Mouse (Mus musculus) embryonic facial prominence, embryonic 13.5 days (tissue): ENCODE data around the gene Znfx1. TPM values are rescaled to one million over a fixed set of nuclear protein-coding genes. Genes with fewer than 3 reads are reported as not detected.

Experiments
- ATAC-seq: fragments of 200-750 bp; cut with Nextera tagmentation; 2 replicates; pipeline ENCODE4 v1.8.0; 2017; ENCODE audit warnings: low read depth; ENCODE audit not compliant: insufficient number of reproducible peaks, insufficient read depth, low FRiP score, low TSS enrichment
- H3K27ac ChIP-seq: fragments of 300-500 bp; sonication (generic); 2 replicates; pipeline ENCODE4 v1.5.1; 2015; ENCODE audit warnings: moderate library complexity, mild to moderate bottlenecking, inconsistent platforms
- H3K27me3 ChIP-seq: fragments of 300-500 bp; sonication (generic); 2 replicates; pipeline ENCODE4 v1.6.1; 2015; ENCODE audit warnings: mild to moderate bottlenecking, inconsistent platforms
- H3K36me3 ChIP-seq: fragments of 300-500 bp; sonication (generic); 2 replicates; pipeline ENCODE4 v1.6.1; 2015; ENCODE audit warnings: mild to moderate bottlenecking, inconsistent platforms
- H3K4me1 ChIP-seq: fragments of 300-500 bp; sonication (generic); 2 replicates; pipeline ENCODE4 v1.6.1; 2015; ENCODE audit warnings: inconsistent platforms
- H3K4me2 ChIP-seq: fragments of 300-500 bp; sonication (generic); 2 replicates; pipeline ENCODE4 v1.6.1; 2015; ENCODE audit warnings: moderate library complexity, mild to moderate bottlenecking, inconsistent platforms
- H3K4me3 ChIP-seq: fragments of 300-500 bp; sonication (generic); 2 replicates; pipeline ENCODE4 v1.5.1; 2015; ENCODE audit warnings: mild to moderate bottlenecking, inconsistent platforms
- H3K9ac ChIP-seq: fragments of 300-500 bp; sonication (generic); 2 replicates; pipeline ENCODE4 v1.6.1; 2015; ENCODE audit warnings: mild to moderate bottlenecking, inconsistent platforms
- H3K9me3 ChIP-seq: fragments of 300-500 bp; sonication (generic); 2 replicates; pipeline ENCODE4 v1.6.1; 2016; ENCODE audit warnings: inconsistent platforms
- WGBS: fragments of 180-500 bp; shearing (Covaris S2); methylation state at CpG from one replicate; pipeline ENCODE4 v1.1.7; 2015; ENCODE audit warnings: mixed read lengths; 5-methylcytosine and 5-hydroxymethylcytosine counted together
- polyA plus RNA-seq: library from polyadenylated mRNA; unstranded; fragments of >200 nt; fragmentation: Nextera tagmentation; extraction: Ambion mirVana; gene quantifications from 2 replicates; pipeline ENCODE4 v1.2.1, GENCODE M21; 2015

The Znfx1 gene
- polyA plus RNA-seq, 1 experiment from 2014 or later: 5.5 TPM

DNA sequence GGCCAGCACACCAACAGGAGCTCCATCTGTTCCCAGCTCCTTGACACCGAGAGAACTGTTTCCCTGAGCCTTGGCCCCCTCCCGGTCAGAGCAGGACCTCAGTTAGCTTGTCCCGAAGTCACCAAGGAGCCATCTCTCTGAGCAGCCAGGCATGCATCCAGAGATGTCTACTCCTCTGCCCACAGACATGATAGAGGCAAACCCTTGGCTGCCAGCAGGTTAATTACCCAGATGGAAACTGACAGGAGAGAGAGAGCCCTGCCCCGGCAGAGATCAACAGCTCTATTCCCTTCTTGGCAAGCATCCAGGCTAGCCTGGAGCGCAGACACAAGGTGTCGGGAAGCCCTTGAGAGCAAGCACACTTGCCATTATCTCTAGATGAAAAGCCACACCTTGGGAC is 7.5 kb upstream of the Znfx1 start:
- Histone ChIP-seq H3K36me3 (peaks cover 13% of the 10 kb centered on the region), H3K9ac (no peak overlapping the region), H3K4me2 (no peak overlapping the region), H3K27ac (no peak overlapping the region), H3K4me1 (peaks cover 14% of the 10 kb centered on the region), H3K4me3 (no peak overlapping the region), H3K27me3 (no peaks in the 10 kb centered on the region), H3K9me3 (no peaks in the 10 kb centered on the region)
- WGBS: 69% methylated on average over 6 of the region's 6 CpGs
- no peak for ATAC-seq

DNA sequence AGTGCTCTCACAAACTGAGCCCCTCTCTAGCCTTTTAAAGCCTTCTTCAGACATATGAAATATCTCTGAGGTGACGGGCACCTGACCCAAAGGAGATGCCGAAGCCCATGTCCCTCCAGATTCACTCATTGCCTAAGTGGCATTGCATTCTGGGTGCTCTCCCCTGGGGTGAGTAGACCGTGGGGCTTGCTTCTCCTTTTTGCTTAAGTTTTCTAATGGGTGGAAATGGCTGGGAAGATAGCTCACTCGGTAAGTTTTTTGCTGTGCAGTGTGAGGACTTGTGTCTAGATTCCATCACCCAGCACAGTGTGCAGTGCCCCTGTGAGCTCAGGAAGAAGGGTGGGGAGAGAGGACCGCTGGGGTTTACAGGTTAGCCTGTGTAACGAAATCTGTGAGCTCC is 4.8 kb upstream of the Znfx1 start:
- 43% methylated on average over 6 of the region's 6 CpGs for WGBS
- Histone ChIP-seq H3K36me3 (peaks cover 22% of the 10 kb centered on the region), H3K4me1 (peaks cover 20% of the 10 kb centered on the region), H3K9me3 (no peaks in the 10 kb centered on the region), H3K27ac (no peak overlapping the region), H3K4me2 (no peak overlapping the region), H3K27me3 (no peaks in the 10 kb centered on the region), H3K4me3 (no peak overlapping the region), H3K9ac (no peak overlapping the region)
- no peak for ATAC-seq

DNA sequence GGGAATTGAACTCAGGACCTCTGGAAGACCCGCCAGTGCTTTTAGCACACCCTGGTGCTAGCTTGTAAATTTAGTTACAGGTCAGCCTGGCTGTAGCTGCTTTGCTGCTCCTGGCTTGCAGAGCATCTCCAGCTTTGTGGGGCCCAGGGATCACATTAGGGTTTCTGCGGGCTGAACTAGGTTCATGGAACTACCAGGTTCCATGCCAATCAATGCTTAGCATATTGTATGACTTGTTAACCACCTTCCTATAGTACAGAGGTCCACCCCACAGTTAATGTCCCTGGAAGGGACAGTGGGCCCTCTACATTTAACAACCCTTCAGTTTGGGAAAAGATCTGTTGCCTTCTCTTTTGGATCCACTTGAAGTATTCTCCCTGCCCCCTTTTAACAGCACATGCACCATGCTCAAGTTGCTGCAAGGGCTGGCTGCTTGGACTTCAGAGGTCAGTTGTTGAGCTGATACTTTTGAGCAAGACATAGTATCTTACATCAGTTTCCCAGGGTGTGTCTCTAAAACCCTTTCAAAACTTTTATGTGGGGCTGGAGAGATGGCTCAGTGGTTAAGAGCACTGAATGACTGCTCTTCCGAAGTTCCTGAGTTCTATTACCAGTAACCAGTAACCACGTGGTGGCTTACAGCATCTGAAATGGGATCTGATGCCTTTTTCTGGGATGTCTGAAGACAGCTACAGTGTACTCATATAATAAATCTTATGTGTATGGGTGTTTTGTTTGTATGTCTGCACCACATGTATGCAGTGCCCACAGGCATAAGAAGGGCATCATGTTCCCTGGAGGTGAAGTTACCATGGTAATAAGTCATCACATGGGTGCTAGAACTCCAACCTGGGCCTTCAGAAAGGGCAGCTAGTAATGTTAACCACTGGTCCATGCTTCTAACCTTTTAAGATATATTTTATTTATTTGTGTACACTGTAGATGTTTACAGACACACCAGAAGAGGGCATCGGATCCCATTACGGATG is 4.0 kb upstream of the Znfx1 start:
- Histone ChIP-seq H3K9ac (no peak overlapping the region), H3K4me3 (no peak overlapping the region), H3K27me3 (no peaks in the 10 kb centered on the region), H3K27ac (0 out of 2 replicates have a peak overlapping the region, but pooled peaks have one; percentile 18), H3K9me3 (no peaks in the 10 kb centered on the region), H3K36me3 (peaks cover 22% of the 10 kb centered on the region), H3K4me1 (peaks cover 24% of the 10 kb centered on the region), H3K4me2 (no peak overlapping the region)
- 27% methylated on average over 6 of the region's 6 CpGs for WGBS
- no peak for ATAC-seq

DNA sequence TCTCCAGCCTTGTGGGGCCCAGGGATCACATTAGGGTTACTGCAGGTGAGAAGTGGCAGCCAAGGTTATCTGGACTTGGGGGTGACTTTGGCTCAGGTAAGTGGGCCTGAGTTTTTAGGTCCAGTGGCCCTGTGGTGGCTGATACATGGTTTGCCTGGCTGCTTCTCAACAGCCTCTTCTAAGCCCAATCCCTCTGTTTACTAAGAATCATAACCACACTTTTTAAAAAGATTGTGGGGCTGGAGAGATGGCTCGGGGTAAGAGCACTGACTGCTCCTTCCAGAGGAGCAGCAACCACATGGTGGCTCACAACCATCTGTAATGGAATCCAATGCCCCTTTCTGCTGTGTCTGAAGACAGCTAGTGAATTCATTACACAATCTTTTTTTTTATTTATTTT is 3.2 kb upstream of the Znfx1 start:
- H3K9me3 ChIP-seq: no peaks in the 10 kb centered on the region
- H3K4me2 ChIP-seq: peak overlapping the region; percentile 72; the same call in 1 of the 2 replicates
- peak overlapping the region; percentile 91; the same call in 1 of the 2 replicates for H3K9ac ChIP-seq
- no peak for ATAC-seq
- H3K4me1 ChIP-seq: peaks cover 26% of the 10 kb centered on the region
- H3K36me3 ChIP-seq: peaks cover 22% of the 10 kb centered on the region
- no peak overlapping the region for H3K4me3 ChIP-seq
- peak overlapping the region; percentile 80 for H3K27ac ChIP-seq
- WGBS: 71% methylated on average over 1 of the region's 1 CpGs
- H3K27me3 ChIP-seq: no peaks in the 10 kb centered on the region

DNA sequence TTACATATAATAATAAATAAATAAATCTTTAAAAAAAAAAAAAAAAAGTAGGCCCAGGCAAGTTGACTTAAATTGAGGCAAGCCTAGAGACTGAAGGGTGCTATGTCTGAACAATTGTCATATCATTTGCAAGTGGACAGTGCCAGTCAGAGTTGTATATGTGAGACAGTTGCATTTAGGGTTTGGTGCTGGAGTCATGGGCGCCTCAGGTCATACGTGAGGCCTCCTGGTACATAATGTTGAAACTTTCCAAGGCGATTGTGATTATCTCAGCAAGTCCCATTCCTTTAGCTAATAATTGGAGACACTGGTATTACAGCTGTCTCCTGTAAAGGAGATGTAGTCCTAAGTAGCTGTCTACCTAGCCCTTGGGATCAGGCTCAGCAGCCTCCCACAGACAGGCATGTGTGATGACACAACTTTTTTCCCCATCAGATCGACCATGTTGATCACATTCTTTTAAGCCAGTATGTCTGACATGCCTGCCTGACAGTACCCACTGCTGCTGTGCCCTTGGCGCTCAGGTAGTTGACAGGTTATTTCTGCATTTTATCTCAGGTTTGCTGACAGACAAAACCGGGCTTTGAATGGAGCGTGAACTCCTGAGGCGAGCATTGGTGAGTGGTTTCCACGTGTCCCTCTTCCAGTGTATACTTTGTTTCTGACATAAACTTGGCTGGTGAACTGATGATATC is 1.9 kb upstream of the Znfx1 start:
- H3K27me3 ChIP-seq: no peaks in the 10 kb centered on the region
- WGBS: 21% methylated on average over 9 of the region's 9 CpGs
- H3K4me3 ChIP-seq: peak overlapping the region; percentile 80
- peaks cover 36% of the 10 kb centered on the region for H3K4me1 ChIP-seq
- H3K27ac ChIP-seq: peak overlapping the region; percentile 80
- H3K9ac ChIP-seq: peak overlapping the region; percentile 91
- H3K9me3 ChIP-seq: no peaks in the 10 kb centered on the region
- peaks cover 24% of the 10 kb centered on the region for H3K36me3 ChIP-seq
- ATAC-seq: no peak
- peak overlapping the region; percentile 72 for H3K4me2 ChIP-seq

DNA sequence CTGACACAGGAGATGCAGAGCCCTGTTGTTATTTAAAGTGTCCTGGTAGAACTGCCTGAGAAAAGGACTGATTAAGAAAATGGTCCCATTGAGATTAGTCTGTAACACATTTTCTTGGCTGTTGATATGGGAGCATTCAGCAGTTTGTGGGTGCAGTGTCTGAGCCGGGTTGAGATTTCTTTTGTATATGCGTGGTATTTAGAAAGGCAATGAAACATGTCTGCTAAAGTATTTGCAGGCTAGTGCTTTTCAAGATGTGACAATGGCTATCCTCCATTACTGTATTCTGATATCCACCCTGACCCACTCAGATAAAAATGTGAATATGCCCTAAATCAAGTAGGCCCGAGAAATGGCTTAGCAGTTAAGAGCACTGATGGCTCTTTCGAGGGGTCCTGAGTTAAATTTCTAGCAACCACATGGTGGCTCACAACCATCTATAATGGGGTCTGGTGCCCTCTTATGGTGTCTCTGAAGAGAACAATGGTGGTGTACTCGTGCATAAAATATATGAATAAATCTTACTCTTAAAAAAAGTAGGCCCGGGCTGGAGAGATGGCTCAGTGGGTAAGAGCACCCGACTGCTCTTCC is 1.2 kb upstream of the Znfx1 start:
- H3K27me3 ChIP-seq: no peaks in the 10 kb centered on the region

DNA sequence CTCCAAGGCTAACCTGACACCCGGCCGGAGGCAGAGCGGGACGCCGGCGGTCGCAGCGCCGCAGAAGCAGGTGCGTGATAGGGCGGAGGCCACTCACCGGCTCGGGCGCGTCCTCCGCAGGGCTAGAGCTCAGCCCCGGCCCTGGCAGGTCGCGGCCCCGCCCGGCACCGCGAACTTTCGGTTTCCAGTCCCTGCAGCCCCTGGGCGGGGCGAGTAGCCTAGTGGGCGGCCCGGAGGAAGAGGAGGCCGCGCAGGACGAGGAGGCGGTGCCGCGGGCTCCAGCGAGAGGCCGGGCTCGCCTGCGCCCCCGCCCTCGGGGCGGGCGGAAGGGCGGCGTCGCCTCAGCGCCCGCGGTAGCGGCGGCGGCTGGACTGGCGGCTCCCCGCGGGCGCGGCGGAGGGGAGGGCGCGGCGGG is 311 bp downstream of the Znfx1 start:
- no peaks in the 10 kb centered on the region for H3K9me3 ChIP-seq
- peak overlapping the region; percentile 91 for H3K9ac ChIP-seq
- under 1% methylated on average over 48 of the region's 60 CpGs for WGBS
- peak overlapping the region; percentile 90 for H3K27ac ChIP-seq
- H3K4me3 ChIP-seq: peak overlapping the region; percentile 80
- ATAC-seq: peak; percentile 88
- peaks cover 37% of the 10 kb centered on the region for H3K4me1 ChIP-seq
- no peaks in the 10 kb centered on the region for H3K27me3 ChIP-seq
- H3K4me2 ChIP-seq: peak overlapping the region; percentile 72
- peaks cover 33% of the 10 kb centered on the region for H3K36me3 ChIP-seq

More for the DNA sequence above, 1.2 kb upstream of the Znfx1 start:
- Histone ChIP-seq H3K36me3 (peaks cover 29% of the 10 kb centered on the region), H3K4me1 (peaks cover 37% of the 10 kb centered on the region), H3K4me3 (peak overlapping the region; percentile 80), H3K4me2 (peak overlapping the region; percentile 72), H3K9ac (peak overlapping the region; percentile 91), H3K9me3 (no peaks in the 10 kb centered on the region), H3K27ac (peak overlapping the region; percentile 90)
- under 1% methylated on average over 7 of the region's 7 CpGs for WGBS
- no peak for ATAC-seq

DNA sequence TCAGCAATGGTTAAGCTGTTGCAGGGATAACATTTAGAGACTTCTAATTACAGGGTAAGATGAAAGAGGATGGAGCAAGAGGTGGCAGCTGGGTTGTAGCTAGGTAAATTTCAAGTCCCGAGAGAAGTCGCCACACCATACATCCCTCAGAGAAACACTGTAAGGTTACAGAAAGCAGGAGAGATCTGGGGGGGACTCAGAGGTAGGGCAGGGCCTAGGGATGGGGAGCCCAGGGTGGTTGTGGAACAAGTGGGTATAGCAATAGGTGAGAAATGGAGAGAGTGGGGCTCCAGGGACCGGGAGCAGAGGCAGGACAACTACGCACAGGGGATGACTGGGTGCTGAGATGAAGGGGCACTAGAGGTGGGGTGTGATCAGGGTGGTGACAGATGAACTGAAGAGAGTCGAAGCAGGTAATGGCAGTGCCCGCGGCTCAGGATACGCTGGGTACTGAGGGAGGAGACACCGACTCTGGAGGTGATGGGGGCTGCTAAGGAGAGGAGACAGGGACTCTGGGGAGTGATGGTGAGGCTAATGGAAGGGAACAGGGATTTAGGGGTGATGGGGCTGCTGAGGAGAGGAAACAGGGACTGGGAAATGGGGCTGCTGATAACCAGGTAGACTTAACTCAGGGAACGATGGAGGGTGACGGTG is 1.3 kb downstream of the Znfx1 start:
- Histone ChIP-seq H3K27me3 (no peaks in the 10 kb centered on the region), H3K9ac (peak overlapping the region; percentile 91), H3K4me1 (peaks cover 37% of the 10 kb centered on the region), H3K36me3 (peaks cover 40% of the 10 kb centered on the region), H3K4me2 (peak overlapping the region; percentile 72), H3K27ac (no peak overlapping the region; the same call in 1 of the 2 replicates), H3K9me3 (no peaks in the 10 kb centered on the region), H3K4me3 (peak overlapping the region; percentile 80)
- 22% methylated on average over 11 of the region's 11 CpGs for WGBS
- no peak for ATAC-seq

DNA sequence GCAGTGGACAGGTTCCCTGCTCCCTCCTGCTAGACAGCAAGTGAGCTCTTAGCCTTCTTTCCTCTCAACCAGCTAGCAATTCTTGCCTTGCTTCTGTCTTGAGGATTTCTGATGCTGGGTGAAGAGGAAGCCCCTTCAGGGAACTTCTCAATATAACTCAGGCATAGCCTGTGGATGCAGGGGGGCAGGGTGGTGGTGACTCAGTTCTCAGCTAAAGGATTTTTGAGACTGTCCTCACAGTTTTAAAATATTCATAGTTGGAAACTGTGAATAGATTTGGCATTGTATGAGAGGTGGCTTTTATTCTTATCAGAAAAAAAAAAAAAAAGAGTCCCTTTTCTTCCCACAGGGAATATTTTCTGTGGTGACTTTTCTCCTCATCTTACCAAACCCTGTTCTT is 2.1 kb downstream of the Znfx1 start:
- H3K4me3 ChIP-seq: no peak overlapping the region
- no peak overlapping the region for H3K27ac ChIP-seq

DNA sequence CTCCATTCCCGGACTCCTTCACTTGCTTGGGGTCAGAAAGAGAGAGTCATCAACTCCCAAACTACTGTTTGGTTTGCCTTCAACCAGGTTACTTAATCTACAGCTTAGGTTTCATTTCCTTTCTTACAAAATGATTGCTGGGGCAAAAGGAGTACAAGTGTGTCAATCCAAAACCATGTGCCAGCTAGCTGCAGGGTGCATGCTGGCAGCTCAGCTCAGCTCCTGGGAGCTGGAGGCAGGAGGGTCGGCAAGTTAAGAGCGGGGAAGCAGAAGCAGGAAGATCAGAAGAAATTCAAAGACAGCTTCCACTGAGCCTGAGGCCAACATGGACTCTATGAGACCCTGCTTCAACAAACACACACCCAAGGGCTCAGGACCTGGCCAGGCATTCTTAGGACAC is 2.5 kb downstream of the Znfx1 start:
- Histone ChIP-seq H3K4me3 (no peak overlapping the region), H3K27ac (no peak overlapping the region), H3K9me3 (no peaks in the 10 kb centered on the region), H3K36me3 (peaks cover 42% of the 10 kb centered on the region), H3K9ac (peak overlapping the region; percentile 61), H3K4me1 (peaks cover 32% of the 10 kb centered on the region), H3K4me2 (peak overlapping the region; percentile 72; the same call in 1 of the 2 replicates), H3K27me3 (no peaks in the 10 kb centered on the region)
- ATAC-seq: no peak
- 52% methylated on average over 3 of the region's 3 CpGs for WGBS

More for the DNA sequence above, 2.1 kb downstream of the Znfx1 start:
- ATAC-seq: no peak
- Histone ChIP-seq H3K9me3 (no peaks in the 10 kb centered on the region), H3K4me1 (peaks cover 35% of the 10 kb centered on the region), H3K36me3 (peaks cover 42% of the 10 kb centered on the region), H3K9ac (peak overlapping the region; percentile 61), H3K27me3 (no peaks in the 10 kb centered on the region), H3K4me2 (peak overlapping the region; percentile 72; the same call in 1 of the 2 replicates)

DNA sequence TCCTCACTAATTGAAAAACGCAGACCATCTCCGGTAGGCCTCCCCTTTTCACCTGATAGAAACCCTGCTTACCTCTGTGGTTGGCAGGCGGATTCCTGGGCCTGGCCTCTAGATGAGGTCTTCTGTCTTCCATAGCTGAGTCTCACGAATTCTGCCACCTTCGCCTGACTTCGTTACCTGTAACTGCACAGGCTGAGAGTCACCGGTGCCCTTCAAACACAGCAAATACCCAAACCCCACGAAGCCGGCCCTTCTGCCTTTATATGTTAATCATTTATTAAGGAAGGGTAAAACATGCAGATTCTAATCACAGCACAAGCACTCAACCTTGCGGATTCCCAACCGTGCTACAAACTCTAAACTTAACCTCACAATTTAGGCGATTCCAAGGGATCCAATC is 2.9 kb downstream of the Znfx1 start:
- Histone ChIP-seq H3K9ac (peak overlapping the region; percentile 61), H3K4me3 (no peak overlapping the region), H3K4me2 (no peak overlapping the region; the same call in 1 of the 2 replicates), H3K27ac (no peak overlapping the region), H3K36me3 (peaks cover 42% of the 10 kb centered on the region), H3K27me3 (no peaks in the 10 kb centered on the region), H3K4me1 (peaks cover 28% of the 10 kb centered on the region), H3K9me3 (no peaks in the 10 kb centered on the region)
- WGBS: 74% methylated on average over 12 of the region's 12 CpGs
- no peak for ATAC-seq
